Mouse (Mus musculus) limb, embryonic 10.5 days (tissue): ENCODE results near the gene Lrp6. TPM values are rescaled to one million over a fixed set of nuclear protein-coding genes. Genes with fewer than 3 reads are reported as not detected.

Experiments used
- DNase-seq: peaks from one replicate; pipeline ENCODE4 v3.0.0-alpha.2; 2017; ENCODE audit warnings: low spot score
- H3K27ac ChIP-seq: fragments of 300-500 bp; sonication (generic); 2 replicates; pipeline ENCODE4 v1.5.1; 2016; ENCODE audit warnings: mild to moderate bottlenecking
- H3K27me3 ChIP-seq: fragments of 300-500 bp; sonication (generic); 2 replicates; pipeline ENCODE4 v1.6.1; 2016; ENCODE audit warnings: low read depth, mild to moderate bottlenecking; ENCODE audit not compliant: poor library complexity, severe bottlenecking
- H3K36me3 ChIP-seq: fragments of 300-500 bp; sonication (generic); 2 replicates; pipeline ENCODE4 v1.6.1; 2016; ENCODE audit warnings: mild to moderate bottlenecking, moderate library complexity
- H3K4me1 ChIP-seq: fragments of 300-500 bp; sonication (generic); 2 replicates; pipeline ENCODE4 v1.6.1; 2016
- H3K4me3 ChIP-seq: fragments of 300-500 bp; sonication (generic); 2 replicates; pipeline ENCODE4 v1.5.1; 2016; ENCODE audit warnings: mild to moderate bottlenecking, moderate library complexity
- H3K9me3 ChIP-seq: fragments of 300-500 bp; sonication (generic); replicated peaks from 2 replicates; pipeline ENCODE4 v1.6.1; 2016; ENCODE audit warnings: mild to moderate bottlenecking
- WGBS: fragments of 180-500 bp; shearing (Covaris S2); methylation state at CpG from one replicate; pipeline ENCODE4 v1.1.7; 2016; 5-methylcytosine and 5-hydroxymethylcytosine counted together
- polyA plus RNA-seq: library from polyadenylated mRNA; unstranded; fragments of >200 nt; fragmentation: Nextera tagmentation; extraction: Ambion mirVana; gene quantifications from 2 replicates; pipeline ENCODE4 v1.2.1, GENCODE M21; 2016

The Lrp6 gene
- polyA plus RNA-seq, 1 experiment from 2014 or later: 33.4 TPM

- Histone ChIP-seq H3K27ac (no peak overlapping the region), H3K9me3 (no peaks in the 10 kb centered on the region), H3K36me3 (no peaks in the 10 kb centered on the region), H3K27me3 (no peaks in the 10 kb centered on the region), H3K4me1 (peaks cover 15% of the 10 kb centered on the region), H3K4me3 (no peak overlapping the region)
- WGBS: 89% methylated on average over 3 of the region's 3 CpGs
- no peak for DNase-seq
Measured at GRCm38 (mm10) chr6:134433281-134433680, 133.5 kb downstream of the Lrp6 start.

DNA sequence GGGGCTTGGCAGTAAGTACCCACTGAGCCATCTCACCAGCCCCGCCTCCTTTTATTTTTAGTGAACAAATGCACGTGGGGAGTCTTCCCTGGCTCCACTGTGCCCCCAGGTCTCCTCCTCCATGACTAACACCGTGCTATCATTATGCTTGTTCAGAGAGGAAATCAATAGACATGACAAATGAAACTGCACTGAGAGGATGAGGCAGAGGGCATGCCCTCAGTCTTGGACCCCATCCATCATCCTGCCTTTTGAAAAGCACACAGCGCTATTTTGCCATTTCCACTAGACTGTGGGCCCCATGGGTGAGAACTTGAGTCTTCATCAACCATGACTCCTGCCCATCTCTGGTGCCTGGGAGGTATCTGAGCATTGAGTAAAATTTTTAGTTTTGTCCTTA, 135.2 kb downstream of the Lrp6 start:
- WGBS: 69% methylated on average over 4 of the region's 4 CpGs
- peaks cover 5% of the 10 kb centered on the region; the same call in 1 of the 2 replicates for H3K4me1 ChIP-seq
- no peak for DNase-seq

GRCm38 (mm10) chr6:134430161-134430799, 136.5 kb downstream of the Lrp6 start:
- Histone ChIP-seq H3K36me3 (no peaks in the 10 kb centered on the region), H3K4me1 (peaks cover 7% of the 10 kb centered on the region; the same call in 1 of the 2 replicates), H3K27ac (no peak overlapping the region), H3K27me3 (no peaks in the 10 kb centered on the region), H3K9me3 (no peaks in the 10 kb centered on the region), H3K4me3 (no peak overlapping the region)
- WGBS: 84% methylated on average over 9 of the region's 9 CpGs
- DNase-seq: no peak

More for the DNA sequence above, 135.2 kb downstream of the Lrp6 start:
- Histone ChIP-seq H3K4me3 (no peak overlapping the region), H3K27me3 (no peaks in the 10 kb centered on the region), H3K36me3 (no peaks in the 10 kb centered on the region), H3K9me3 (no peaks in the 10 kb centered on the region), H3K27ac (no peak overlapping the region)

- 62% methylated on average over 5 of the region's 5 CpGs for WGBS
- H3K9me3 ChIP-seq: no peaks in the 10 kb centered on the region
- no peak for DNase-seq
Measured at GRCm38 (mm10) chr6:134428455-134428854, 138.3 kb downstream of the Lrp6 start.

DNA sequence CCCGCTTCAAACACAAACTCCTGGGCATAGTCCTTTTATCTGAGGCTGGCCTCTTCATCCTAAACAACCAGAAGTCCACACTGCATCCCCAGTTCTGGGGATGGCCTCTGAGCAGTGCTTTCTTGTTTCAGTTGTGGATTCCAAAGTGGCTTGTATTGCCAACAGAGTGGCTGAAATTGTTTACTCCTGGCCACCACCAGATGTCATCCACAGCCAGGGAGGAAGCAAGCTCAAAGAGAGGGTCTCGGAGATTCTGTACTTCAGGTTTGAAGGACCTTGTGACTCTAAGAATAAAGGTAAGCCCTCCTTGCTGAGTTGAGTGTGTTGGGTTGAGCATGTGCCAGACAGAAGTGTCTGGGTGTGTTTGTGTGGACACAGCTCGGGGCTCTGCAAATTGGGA, 139.6 kb downstream of the Lrp6 start:
- no peak overlapping the region for H3K4me3 ChIP-seq
- no peaks in the 10 kb centered on the region for H3K9me3 ChIP-seq
- DNase-seq: no peak
- H3K27me3 ChIP-seq: no peaks in the 10 kb centered on the region
- WGBS: 79% methylated on average over 3 of the region's 3 CpGs
- H3K36me3 ChIP-seq: no peaks in the 10 kb centered on the region
- no peak overlapping the region for H3K27ac ChIP-seq
- H3K4me1 ChIP-seq: 0 out of 2 replicates have a peak, but pooled peaks cover 4% of the 10 kb centered on the region

More at GRCm38 (mm10) chr6:134428455-134428854, 138.3 kb downstream of the Lrp6 start:
- Histone ChIP-seq H3K27ac (no peak overlapping the region), H3K4me1 (0 out of 2 replicates have a peak, but pooled peaks cover 4% of the 10 kb centered on the region), H3K27me3 (no peaks in the 10 kb centered on the region), H3K4me3 (no peak overlapping the region), H3K36me3 (no peaks in the 10 kb centered on the region)

- Histone ChIP-seq H3K9me3 (no peaks in the 10 kb centered on the region), H3K4me1 (0 out of 2 replicates have a peak, but pooled peaks cover 4% of the 10 kb centered on the region), H3K36me3 (no peaks in the 10 kb centered on the region), H3K4me3 (no peak overlapping the region), H3K27ac (no peak overlapping the region), H3K27me3 (no peaks in the 10 kb centered on the region)
- WGBS: 41% methylated on average over 11 of the region's 11 CpGs
- DNase-seq: peak; percentile 60
Measured at GRCm38 (mm10) chr6:134425216-134425717, 141.5 kb downstream of the Lrp6 start.

DNA sequence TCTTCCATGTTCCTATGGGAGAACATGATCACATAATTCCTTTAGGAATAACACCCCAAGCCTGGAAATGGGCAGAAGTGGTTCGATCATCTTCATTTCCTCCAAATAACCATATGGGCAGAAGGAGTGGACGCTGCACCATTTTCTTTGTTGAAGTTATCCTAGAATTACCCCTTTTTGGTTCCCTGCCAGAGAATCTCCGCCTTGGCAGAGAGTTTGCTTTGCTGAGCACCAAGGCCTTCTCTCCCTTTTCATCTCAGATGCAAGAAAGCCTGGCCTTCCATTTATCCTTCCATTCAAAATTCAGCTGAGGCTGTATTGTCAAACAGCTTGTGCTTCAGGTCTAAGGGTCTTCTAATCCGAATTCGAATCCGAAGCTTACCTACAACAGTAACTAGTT, 144.8 kb downstream of the Lrp6 start:
- Histone ChIP-seq H3K27me3 (no peaks in the 10 kb centered on the region), H3K27ac (no peak overlapping the region), H3K4me1 (0 out of 2 replicates have a peak, but pooled peaks cover 4% of the 10 kb centered on the region), H3K4me3 (no peak overlapping the region), H3K36me3 (no peaks in the 10 kb centered on the region), H3K9me3 (no peaks in the 10 kb centered on the region)
- no peak for DNase-seq
- whole genome bisulfite sequencing: 93% methylated on average over 6 of the region's 6 CpGs

DNA sequence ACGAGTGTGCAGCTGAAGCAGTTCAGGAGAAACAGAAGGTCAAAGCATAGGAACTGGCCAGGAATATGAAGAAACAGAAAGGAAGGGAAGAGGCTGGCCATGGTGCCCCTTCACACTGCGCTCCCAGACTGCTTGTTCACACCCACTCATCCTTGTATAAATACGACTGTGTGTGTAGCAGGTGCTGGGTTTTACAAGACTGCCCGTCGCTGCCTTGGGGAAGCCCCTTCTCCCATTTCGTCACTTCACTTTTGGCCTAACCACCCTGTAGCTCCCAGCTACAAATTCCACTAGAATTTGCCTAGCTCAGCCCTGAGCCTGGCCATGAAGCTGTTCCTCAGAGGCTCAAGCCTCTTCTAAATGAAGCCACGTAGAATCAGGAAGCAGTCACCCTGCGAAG, 146.4 kb downstream of the Lrp6 start:
- no peaks in the 10 kb centered on the region for H3K36me3 ChIP-seq
- H3K9me3 ChIP-seq: no peaks in the 10 kb centered on the region
- no peaks in the 10 kb centered on the region for H3K27me3 ChIP-seq
- 0 out of 2 replicates have a peak, but pooled peaks cover 2% of the 10 kb centered on the region for H3K4me1 ChIP-seq
- DNase-seq: no peak
- no peak overlapping the region for H3K27ac ChIP-seq
- WGBS: 82% methylated on average over 8 of the region's 8 CpGs
- H3K4me3 ChIP-seq: no peak overlapping the region

- H3K27ac ChIP-seq: no peak overlapping the region
- DNase-seq: no peak
- no peak overlapping the region for H3K4me3 ChIP-seq
- no peaks in the 10 kb centered on the region for H3K9me3 ChIP-seq
- H3K36me3 ChIP-seq: no peaks in the 10 kb centered on the region
- 84% methylated on average over 3 of the region's 3 CpGs for WGBS
- H3K27me3 ChIP-seq: no peaks in the 10 kb centered on the region
- H3K4me1 ChIP-seq: peaks cover 7% of the 10 kb centered on the region
Measured at GRCm38 (mm10) chr6:134417886-134418285, 148.9 kb downstream of the Lrp6 start.

DNA sequence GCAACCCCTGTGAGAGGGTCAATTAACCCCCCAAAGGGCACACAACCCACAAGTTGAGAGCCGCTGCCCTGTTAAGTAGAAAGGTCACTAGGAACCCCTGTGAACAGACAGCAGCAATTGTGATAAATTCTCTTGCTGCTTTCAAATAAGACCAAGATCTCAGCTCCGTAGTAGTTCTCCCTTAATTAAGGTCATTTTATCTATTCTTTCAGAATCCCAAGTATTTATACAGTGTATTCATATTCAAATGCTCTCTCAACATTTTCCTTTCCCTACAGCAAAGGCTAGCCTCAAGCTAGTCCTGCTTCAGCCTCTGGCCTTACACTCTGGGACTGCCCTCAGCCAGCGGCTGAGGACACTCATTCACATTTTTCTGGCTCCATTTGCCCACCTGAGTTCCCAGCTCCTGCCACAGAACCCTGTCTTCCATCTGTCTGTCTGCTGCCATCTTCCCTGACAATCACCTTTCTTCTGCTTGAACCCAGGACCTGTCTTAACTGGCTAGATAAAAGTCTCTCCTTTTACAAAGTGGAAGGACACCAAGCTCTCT, 150.1 kb downstream of the Lrp6 start:
- Histone ChIP-seq H3K36me3 (no peaks in the 10 kb centered on the region), H3K27me3 (no peaks in the 10 kb centered on the region), H3K4me1 (peaks cover 7% of the 10 kb centered on the region), H3K9me3 (no peaks in the 10 kb centered on the region), H3K4me3 (no peak overlapping the region), H3K27ac (no peak overlapping the region)
- no peak for DNase-seq
- WGBS: 55% methylated on average over 3 of the region's 3 CpGs

GRCm38 (mm10) chr6:134414532-134414883, 152.3 kb downstream of the Lrp6 start:
- Histone ChIP-seq H3K27me3 (no peaks in the 10 kb centered on the region), H3K9me3 (no peaks in the 10 kb centered on the region), H3K4me1 (peaks cover 7% of the 10 kb centered on the region), H3K36me3 (no peaks in the 10 kb centered on the region), H3K4me3 (no peak overlapping the region), H3K27ac (no peak overlapping the region)
- no peak for DNase-seq
- 64% methylated on average over 4 of the region's 4 CpGs for WGBS

DNA sequence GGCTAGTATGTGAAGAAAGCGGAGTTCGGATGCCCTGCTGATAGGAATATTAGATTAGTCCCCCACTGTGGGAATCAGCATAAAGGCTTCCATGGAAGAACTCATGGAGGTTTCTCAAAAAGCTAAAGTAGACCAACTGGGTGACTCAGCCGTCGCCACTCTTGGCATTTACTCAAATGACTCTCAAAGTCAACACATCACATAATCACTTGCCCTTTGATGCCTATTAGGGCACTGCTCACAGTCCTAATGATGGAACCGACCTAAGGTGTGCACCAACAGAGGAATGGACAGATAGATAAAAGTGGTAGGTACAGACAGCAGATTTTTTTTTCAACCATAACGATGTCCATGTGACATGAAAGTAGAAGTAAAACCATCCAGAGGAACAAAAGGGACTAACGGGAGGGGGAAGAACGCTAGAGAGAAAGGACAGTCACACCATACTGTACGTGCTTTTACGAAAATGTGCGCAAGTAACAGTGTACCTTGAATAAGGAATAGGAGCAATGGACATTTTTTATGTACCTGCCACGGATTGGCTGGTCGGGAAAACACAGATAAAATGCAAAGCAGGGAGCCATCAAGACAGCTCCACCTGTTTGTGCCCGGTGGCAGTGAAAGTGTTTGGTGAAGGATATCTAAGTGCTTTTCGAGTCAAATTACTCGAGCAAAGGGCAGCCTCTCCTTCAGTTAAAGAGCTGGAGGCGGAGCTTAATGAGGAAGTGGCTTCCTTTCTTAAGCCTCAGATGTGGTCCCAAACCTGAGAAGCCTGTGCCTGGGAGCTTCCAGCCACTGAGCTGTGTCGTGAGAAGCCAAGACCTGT, 152.8 kb downstream of the Lrp6 start:
- Histone ChIP-seq H3K4me3 (no peak overlapping the region), H3K9me3 (no peaks in the 10 kb centered on the region), H3K27ac (no peak overlapping the region), H3K27me3 (no peaks in the 10 kb centered on the region), H3K4me1 (peaks cover 7% of the 10 kb centered on the region), H3K36me3 (no peaks in the 10 kb centered on the region)
- DNase-seq: no peak
- WGBS: 59% methylated on average over 18 of the region's 18 CpGs

DNA sequence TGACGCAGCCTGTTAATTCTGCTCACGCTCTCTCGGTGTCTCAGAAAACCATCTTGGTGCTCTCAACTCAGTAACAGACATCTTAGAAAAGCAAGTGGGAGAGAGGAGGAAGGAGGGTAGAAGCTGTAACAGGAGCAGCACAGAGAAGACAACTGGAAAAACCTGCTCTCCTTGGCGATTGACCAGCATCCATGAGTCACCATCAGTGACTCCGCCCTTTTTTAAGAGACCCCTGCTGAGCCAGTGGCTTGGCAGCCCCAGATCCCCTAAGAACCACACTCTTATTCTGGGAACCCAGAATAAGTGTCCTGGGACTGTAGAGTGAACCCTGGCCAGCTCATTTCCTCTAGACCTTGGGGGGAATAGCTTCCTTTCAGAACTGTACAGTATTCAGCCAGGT, 159.5 kb downstream of the Lrp6 start:
- WGBS: 55% methylated on average over 5 of the region's 5 CpGs
- Histone ChIP-seq H3K27ac (no peak overlapping the region), H3K27me3 (no peaks in the 10 kb centered on the region), H3K4me1 (no peaks in the 10 kb centered on the region), H3K9me3 (no peaks in the 10 kb centered on the region), H3K4me3 (no peak overlapping the region), H3K36me3 (no peaks in the 10 kb centered on the region)
- DNase-seq: no peak
